Mouse (Mus musculus): ENCODE measurements around the gene Il13.

DNA sequence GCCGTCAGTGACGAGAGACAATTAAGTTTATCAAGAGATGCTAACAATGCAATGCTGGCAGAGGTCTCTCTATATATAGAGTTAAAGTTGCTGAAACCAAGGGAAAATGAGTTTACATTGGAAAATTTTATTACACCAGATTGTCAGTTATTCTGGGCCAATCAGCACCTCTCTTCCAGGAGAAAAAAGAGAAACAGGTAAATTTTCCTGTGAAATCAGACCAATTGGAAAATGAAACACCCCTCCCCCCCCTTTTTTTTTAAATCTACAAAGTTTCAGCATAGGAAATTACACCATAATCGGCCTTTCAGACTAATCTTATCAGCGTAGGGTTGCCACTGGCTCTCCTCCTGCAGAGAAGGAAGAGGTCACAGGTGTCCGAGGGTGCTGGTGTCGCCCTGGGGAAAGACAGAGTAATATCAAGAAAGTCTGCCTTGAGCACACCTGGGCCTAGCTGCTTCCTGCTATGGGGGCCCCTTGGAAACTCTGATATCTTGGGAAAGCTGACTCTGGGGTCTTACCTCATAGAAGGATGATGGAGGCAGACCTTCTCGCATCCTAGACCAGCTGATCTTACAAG, 15.8 kb downstream of the Il13 start, which contains the start of gene Il4:
- TF ChIP-seq CTCF (IDR thresholded peaks at IDR 0.05; ENCODE audit: control insufficient read depth, insufficient read depth, low read length): no peak
- no peak for TF ChIP-seq POLR2A (IDR thresholded peaks at IDR 0.05; ENCODE audit: borderline replicate concordance, control insufficient read depth, low read depth, low read length)
